Mouse (Mus musculus) liver, postnatal 0 days (tissue): ENCODE results near the gene Lipt2. TPM values are rescaled to one million over a fixed set of nuclear protein-coding genes. Genes with fewer than 3 reads are reported as not detected.

Experiments used
- ATAC-seq: fragments of 200-750 bp; cut with Nextera tagmentation; 2 replicates; pipeline ENCODE4 v1.8.0; 2017; ENCODE audit warnings: mild to moderate bottlenecking, moderate library complexity
- DNase-seq: peaks from one replicate; pipeline ENCODE4 v3.0.0-alpha.2; 2016
- H3K27ac ChIP-seq: fragments of 300-500 bp; sonication (generic); 2 replicates; pipeline ENCODE4 v1.5.1; 2014; ENCODE audit warnings: antibody characterized with exemption, moderate library complexity, mild to moderate bottlenecking, low read depth
- H3K27me3 ChIP-seq: fragments of 300-500 bp; sonication (generic); 2 replicates; pipeline ENCODE4 v1.6.1; 2014; ENCODE audit warnings: low read length, control low read depth, mixed read lengths; ENCODE audit not compliant: insufficient read depth
- H3K36me3 ChIP-seq: fragments of 300-500 bp; sonication (generic); replicated peaks from 2 replicates; pipeline ENCODE4 v1.6.1; 2014; ENCODE audit warnings: mild to moderate bottlenecking, control low read depth, low read length, moderate library complexity, mixed read lengths; ENCODE audit not compliant: insufficient read depth
- H3K4me1 ChIP-seq: fragments of 300-500 bp; sonication (generic); 2 replicates; pipeline ENCODE4 v1.6.1; 2014; ENCODE audit warnings: antibody characterized with exemption, mild to moderate bottlenecking, control low read depth; ENCODE audit not compliant: insufficient read depth
- H3K4me2 ChIP-seq: fragments of 300-500 bp; sonication (generic); 2 replicates; pipeline ENCODE4 v1.6.1; 2014; ENCODE audit warnings: low read depth, mild to moderate bottlenecking, low read length, moderate library complexity, mixed read lengths
- H3K4me3 ChIP-seq: fragments of 300-500 bp; sonication (generic); 2 replicates; pipeline ENCODE4 v1.5.1; 2014; ENCODE audit warnings: low read depth, low read length
- H3K9ac ChIP-seq: fragments of 300-500 bp; sonication (generic); replicated peaks from 2 replicates; pipeline ENCODE4 v1.6.1; 2014; ENCODE audit warnings: mild to moderate bottlenecking, moderate library complexity
- H3K9me3 ChIP-seq: fragments of 300-500 bp; sonication (generic); 2 replicates; pipeline ENCODE4 v1.6.1; 2016; ENCODE audit warnings: mild to moderate bottlenecking, control low read depth, low read length, mixed read lengths
- CTCF ChIP-seq: sonication (generic); IDR thresholded peaks from 2 replicates; pipeline ENCODE4 v1.5.1; 2016; ENCODE audit warnings: antibody characterized with exemption, low read depth
- EP300 ChIP-seq: IDR thresholded peaks from 2 replicates; pipeline ENCODE4 v1.6.1; 2016; ENCODE audit warnings: antibody characterized with exemption, low read depth, mild to moderate bottlenecking
- WGBS: fragments of 180-500 bp; shearing (Covaris S2); extraction: QIAGEN DNeasy Blood & Tissue Kit; methylation state at CpG from one replicate; pipeline ENCODE4 v1.1.7; 2014; ENCODE audit not compliant: insufficient replicate concordance; 5-methylcytosine and 5-hydroxymethylcytosine counted together
- polyA plus RNA-seq: library from polyadenylated mRNA; unstranded; fragments of >200 nt; fragmentation: Nextera tagmentation; extraction: Ambion mirVana; gene quantifications from 2 replicates; pipeline ENCODE4 v1.2.1, GENCODE M21; 2015

Lipt2 gene
- polyA plus RNA-seq: 6.4 and 7.6 TPM in 2 replicates

DNA sequence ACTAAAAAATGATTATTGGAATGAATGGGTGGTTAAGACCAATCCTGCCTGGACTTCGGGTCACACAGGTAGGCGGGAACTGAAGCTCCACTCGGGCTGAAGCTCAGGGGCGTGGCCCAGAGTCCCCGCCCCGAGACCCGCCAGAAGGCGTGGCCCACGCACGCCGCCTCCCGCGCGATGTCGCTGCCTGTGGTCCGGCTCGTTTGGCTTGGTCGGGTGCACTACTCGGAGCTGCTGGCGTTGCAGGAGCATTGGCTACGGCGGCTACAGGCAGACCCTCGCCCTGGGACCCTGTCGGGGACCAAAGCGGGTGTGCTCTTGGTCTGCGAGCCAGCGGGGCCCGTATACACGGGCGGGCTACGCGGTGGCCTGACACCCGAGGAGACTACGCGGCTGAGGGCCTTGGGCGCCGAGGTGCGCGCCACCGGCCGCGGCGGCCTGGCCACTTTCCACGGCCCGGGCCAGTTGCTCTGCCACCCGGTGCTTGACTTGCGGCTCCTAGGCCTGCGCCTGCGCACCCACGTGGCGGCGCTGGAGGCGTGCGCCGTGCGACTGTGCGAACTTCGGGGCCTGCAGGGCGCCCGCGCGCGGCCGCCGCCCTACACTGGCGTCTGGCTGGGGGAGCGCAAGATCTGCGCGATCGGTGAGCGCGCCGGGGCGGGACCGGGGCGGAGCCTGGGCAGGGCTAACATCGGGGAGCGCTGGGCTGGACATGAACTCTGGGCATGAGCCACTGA lies at the start of gene Lipt2:
TSS of gene Lipt2 (plus strand) at position 173 of the 737 bp plus-strand sequence.
- ATAC-seq: peak; percentile 97
- Histone ChIP-seq H3K4me2 (peak within 1 kb of the TSS; percentile 98), H3K27me3 (no peaks in the 10 kb centered on the region), H3K4me1 (peaks cover 5% of the 10 kb centered on the region), H3K9me3 (no peaks in the 10 kb centered on the region), H3K4me3 (peak within 1 kb of the TSS; percentile 63), H3K36me3 (no peaks in the 10 kb centered on the region), H3K9ac (peak within 1 kb of the TSS; percentile 71), H3K27ac (peak within 1 kb of the TSS; percentile 91)
- under 1% methylated on average over 71 of the region's 78 CpGs for WGBS
- peak; percentile 31; the same call in 1 of the 2 replicates for TF ChIP-seq CTCF
- no peak for TF ChIP-seq EP300
- DNase-seq: peak; percentile 92

DNA sequence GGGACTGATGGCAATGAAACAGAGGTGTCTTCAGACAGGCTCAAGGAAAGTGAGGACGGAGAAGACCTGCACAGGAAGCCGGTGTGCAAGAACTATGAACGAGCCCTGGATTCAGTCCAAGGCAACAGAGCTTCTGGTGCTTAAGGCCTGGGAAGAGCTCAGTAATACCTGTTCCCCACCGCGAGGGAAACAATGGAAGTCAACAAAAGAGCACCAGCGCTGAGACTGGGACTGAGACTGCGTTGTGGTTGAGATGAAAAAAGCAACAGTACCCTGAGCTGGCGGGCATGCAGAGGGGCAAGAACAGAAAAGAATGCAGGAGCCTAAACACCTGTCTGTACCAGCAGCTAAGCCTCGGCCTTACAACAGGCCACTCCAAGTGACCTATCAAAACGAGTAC lies 47.6 kb upstream of the Lipt2 start:
- Histone ChIP-seq H3K4me3 (no peak overlapping the region), H3K27ac (no peak overlapping the region), H3K9ac (no peak overlapping the region), H3K27me3 (no peaks in the 10 kb centered on the region), H3K36me3 (peaks cover 63% of the 10 kb centered on the region), H3K4me2 (no peak overlapping the region), H3K9me3 (no peaks in the 10 kb centered on the region), H3K4me1 (no peaks in the 10 kb centered on the region)
- 84% methylated on average over 10 of the region's 10 CpGs for WGBS
- DNase-seq: no peak
- no peak for ATAC-seq
- no peak for TF ChIP-seq EP300
- TF ChIP-seq CTCF: no peak

DNA sequence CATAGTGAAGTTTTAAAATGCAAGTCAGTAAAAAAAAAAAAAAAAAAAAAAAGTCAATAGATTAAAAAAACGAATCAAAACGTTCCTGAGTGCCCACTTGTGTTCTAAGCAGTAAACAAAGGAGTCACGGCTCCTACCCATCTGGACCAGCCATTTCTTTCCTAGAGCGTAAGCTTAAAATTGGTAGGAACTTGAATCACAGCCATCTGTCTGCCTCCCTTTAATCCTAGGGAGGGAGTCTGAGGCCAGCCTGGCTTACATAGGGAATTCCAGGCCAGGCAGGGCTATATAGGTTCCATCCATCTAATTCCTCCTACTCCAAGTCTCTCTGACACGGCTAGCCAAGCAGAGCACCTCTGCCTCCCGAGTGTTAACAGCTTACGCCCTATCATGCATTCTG lies 45.3 kb upstream of the Lipt2 start:
- peaks cover 71% of the 10 kb centered on the region for H3K36me3 ChIP-seq
- no peak for TF ChIP-seq EP300
- TF ChIP-seq CTCF: no peak
- WGBS: 87% methylated on average over 7 of the region's 7 CpGs
- H3K27me3 ChIP-seq: no peaks in the 10 kb centered on the region
- no peak overlapping the region for H3K27ac ChIP-seq
- DNase-seq (no peak), ATAC-seq (no peak)
- no peaks in the 10 kb centered on the region for H3K9me3 ChIP-seq
- H3K4me2 ChIP-seq: no peak overlapping the region
- no peak overlapping the region for H3K4me3 ChIP-seq
- H3K4me1 ChIP-seq: no peaks in the 10 kb centered on the region
- H3K9ac ChIP-seq: no peak overlapping the region

DNA sequence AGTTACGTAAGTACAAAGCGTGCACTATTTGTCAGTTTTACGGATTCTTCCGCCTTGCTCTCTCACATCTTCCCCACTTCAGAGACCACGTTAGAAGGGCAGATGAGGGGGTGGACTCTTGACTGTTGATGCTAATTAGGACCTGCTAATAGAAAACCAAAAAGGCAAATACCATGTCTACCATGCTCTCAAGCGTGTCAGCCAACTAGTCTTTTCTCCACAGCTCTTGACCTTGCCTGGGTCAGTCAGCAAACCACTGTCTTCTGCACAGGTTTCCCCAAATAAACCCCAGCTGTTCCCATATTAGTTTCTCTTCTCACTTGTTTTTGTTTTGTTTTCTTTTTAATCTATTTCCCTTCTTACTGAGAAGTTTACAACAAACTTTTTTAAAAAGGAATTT lies 44.8 kb upstream of the Lipt2 start:
- DNase-seq (no peak), ATAC-seq (no peak)
- TF ChIP-seq CTCF (no peak), EP300 (no peak)
- Histone ChIP-seq H3K4me3 (no peak overlapping the region), H3K4me1 (no peaks in the 10 kb centered on the region), H3K27ac (no peak overlapping the region), H3K9me3 (no peaks in the 10 kb centered on the region), H3K4me2 (no peak overlapping the region), H3K27me3 (no peaks in the 10 kb centered on the region), H3K9ac (no peak overlapping the region), H3K36me3 (peaks cover 71% of the 10 kb centered on the region)
- WGBS: 94% methylated on average over 6 of the region's 6 CpGs

DNA sequence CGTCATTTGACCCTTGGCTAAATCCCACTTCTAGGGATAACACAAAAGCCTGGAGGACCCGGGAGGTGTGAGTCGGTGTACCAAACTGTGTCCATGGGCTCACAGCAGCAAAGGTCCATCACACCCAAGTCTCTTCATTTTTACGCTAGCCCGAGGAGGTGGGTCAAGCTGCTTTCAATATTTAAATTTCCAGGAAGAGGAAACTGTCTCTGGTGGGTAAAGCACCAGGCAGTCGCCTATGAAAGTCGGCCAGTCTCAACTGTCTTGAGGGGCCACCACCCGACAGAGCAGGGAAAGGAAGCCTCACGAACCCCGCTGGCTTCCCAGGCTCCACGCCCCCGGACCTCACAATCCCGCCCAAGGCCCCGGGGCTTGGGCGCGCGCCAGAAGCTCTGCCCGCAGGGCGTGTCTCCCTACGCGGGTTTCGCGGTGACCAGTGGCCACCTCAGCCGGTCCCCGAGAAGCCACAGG lies 38.3 kb upstream of the Lipt2 start:
- H3K9me3 ChIP-seq: no peaks in the 10 kb centered on the region
- peak overlapping the region; percentile 86 for H3K4me2 ChIP-seq
- DNase-seq: peak; percentile 82
- H3K27ac ChIP-seq: peak overlapping the region; percentile 94
- peaks cover 24% of the 10 kb centered on the region for H3K36me3 ChIP-seq
- peaks cover 5% of the 10 kb centered on the region; the same call in 1 of the 2 replicates for H3K4me1 ChIP-seq
- H3K4me3 ChIP-seq: peak overlapping the region; percentile 90
- ATAC-seq: peak; percentile 65
- no peaks in the 10 kb centered on the region for H3K27me3 ChIP-seq
- no peak for TF ChIP-seq CTCF
- no peak for TF ChIP-seq EP300
- under 1% methylated on average over 25 of the region's 25 CpGs for WGBS
- H3K9ac ChIP-seq: peak overlapping the region; percentile 96

DNA sequence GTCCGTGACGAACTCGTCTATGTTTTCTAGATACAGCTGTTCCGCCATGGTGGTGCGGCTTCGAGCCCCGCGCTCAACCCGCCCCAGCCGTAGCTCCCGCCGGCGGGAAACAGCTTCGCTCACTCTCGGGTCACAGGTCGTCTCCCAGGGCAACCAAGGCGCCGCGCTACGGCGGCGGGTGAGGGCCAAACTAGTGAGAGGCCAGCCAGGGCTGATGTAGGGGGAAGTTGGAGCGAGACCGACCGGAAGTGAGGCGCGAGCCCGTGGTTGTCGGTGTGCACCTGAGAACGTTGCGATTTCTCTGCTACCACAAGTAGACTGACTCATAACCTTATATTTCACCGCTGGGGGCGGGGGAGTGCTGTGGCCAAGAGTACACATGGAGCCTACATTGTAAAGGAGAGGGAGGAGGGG lies 37.7 kb upstream of the Lipt2 start, which contains the start of gene Pold3:
TSS of gene Pold3 (minus strand) at position 190 of the 414 bp plus-strand sequence.
- H3K27me3 ChIP-seq: no peaks in the 10 kb centered on the region
- peak within 1 kb of the TSS; percentile 94 for H3K27ac ChIP-seq
- peak within 1 kb of the TSS; percentile 86 for H3K4me2 ChIP-seq
- DNase-seq (peak; percentile 99), ATAC-seq (peak; percentile 98)
- no peaks in the 10 kb centered on the region for H3K9me3 ChIP-seq
- TF ChIP-seq CTCF (0 out of 2 replicates have a peak, but pooled peaks have one; percentile 30), EP300 (peak; percentile 71; the same call in 1 of the 2 replicates)
- under 1% methylated on average over 33 of the region's 33 CpGs for WGBS
- peaks cover 5% of the 10 kb centered on the region; the same call in 1 of the 2 replicates for H3K4me1 ChIP-seq
- H3K36me3 ChIP-seq: peaks cover 20% of the 10 kb centered on the region
- peak within 1 kb of the TSS; percentile 96 for H3K9ac ChIP-seq
- H3K4me3 ChIP-seq: peak within 1 kb of the TSS; percentile 90
